In the genomic region with DNA sequence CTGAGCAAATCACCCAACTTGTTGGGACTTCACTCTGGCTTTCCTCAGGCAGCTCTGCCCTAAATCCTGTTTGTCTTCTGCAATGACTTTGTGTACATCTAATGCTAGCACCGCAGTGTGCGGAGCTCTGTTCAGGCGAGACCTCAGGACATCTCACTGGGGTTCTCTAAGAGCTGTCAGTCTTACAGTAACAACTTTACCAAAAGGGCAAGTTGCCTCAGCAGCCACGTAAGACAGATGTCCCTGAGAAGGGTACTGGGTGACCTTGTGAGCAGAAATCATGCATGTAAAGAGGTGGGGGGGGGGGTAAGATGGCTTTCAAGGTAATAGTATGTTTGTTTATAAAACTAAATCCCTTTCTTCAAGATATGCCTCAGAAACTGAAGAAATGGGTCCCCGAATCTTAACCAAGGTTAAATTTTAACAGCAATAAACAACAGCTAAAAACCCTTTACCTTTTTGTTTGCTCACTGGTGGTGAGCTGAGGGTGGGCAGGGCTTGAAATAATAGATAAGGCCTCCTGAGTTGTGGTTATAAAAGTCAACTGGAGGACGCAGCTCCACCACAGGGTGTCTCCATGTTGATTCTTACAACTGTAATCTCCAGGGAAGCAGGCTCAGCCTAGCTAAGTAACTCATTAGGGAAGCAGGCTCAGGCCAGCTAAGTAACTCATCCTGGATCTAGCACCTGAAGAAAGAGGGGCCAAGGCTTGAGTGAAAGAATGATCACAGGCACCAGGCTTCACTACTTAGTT, we compare ENCODE assay signal across 11 mouse cellular contexts. TPM values are rescaled to one million over a fixed set of nuclear protein-coding genes. Genes with fewer than 3 reads are reported as not detected.
DNase-seq lines count a peak whose midpoint lies in the region; ATAC-seq and TF ChIP-seq lines count a peak whose summit lies in the region.
"Had no signal": no experiment of that assay in that cellular context is flagged by ENCODE, and none has a peak within 500 bp of the region (broad histone marks: within the 10 kb centered on the region; RNA-seq: fewer than 3 reads in every experiment).

No protein-coding gene starts in this region.

- no peak for TF ChIP-seq EP300 in liver, postnatal 0 days (IDR thresholded peaks at IDR 0.05; ENCODE audit: low read depth)

- no peaks in the 10 kb centered on the region for H3K9me3 ChIP-seq in forebrain, embryonic 15.5 days
- H3K9me3 ChIP-seq in forebrain, embryonic 12.5 days = no peaks in the 10 kb centered on the region
- H3K9me3 ChIP-seq in limb, embryonic 12.5 days = no peaks in the 10 kb centered on the region
- no peaks in the 10 kb centered on the region for H3K9me3 ChIP-seq in limb, embryonic 10.5 days (replicated peaks)
- no peaks in the 10 kb centered on the region for H3K9me3 ChIP-seq in hindbrain, embryonic 11.5 days (ENCODE audit: control insufficient read depth, low read length)
- H3K9me3 ChIP-seq in liver, postnatal 0 days (ENCODE audit: low read length) = no peaks in the 10 kb centered on the region

- H3K27me3 ChIP-seq in forebrain, embryonic 15.5 days = no peaks in the 10 kb centered on the region
- no peaks in the 10 kb centered on the region for H3K27me3 ChIP-seq in forebrain, embryonic 12.5 days
- H3K27me3 ChIP-seq in limb, embryonic 12.5 days = no peaks in the 10 kb centered on the region
- no peaks in the 10 kb centered on the region for H3K27me3 ChIP-seq in limb, embryonic 10.5 days (ENCODE audit: low read depth, poor library complexity, severe bottlenecking)
- no peaks in the 10 kb centered on the region for H3K27me3 ChIP-seq in hindbrain, embryonic 11.5 days (ENCODE audit: control insufficient read depth, insufficient read depth, low read length)
- H3K27me3 ChIP-seq in liver, postnatal 0 days (ENCODE audit: insufficient read depth, low read length) = no peaks in the 10 kb centered on the region

- no peak for ATAC-seq in forebrain, embryonic 15.5 days (replicated peaks)
- ATAC-seq in forebrain, embryonic 12.5 days (ENCODE audit: low FRiP score) = no peak
- no peak for ATAC-seq in limb, embryonic 12.5 days (ENCODE audit: insufficient number of reproducible peaks, insufficient read depth, low FRiP score, low TSS enrichment, low read depth)
- no peak for ATAC-seq in hindbrain, embryonic 11.5 days (ENCODE audit: low FRiP score)
- peak; percentile 57 for ATAC-seq in liver, postnatal 0 days
- ATAC-seq in erythroid progenitor cell, adult 5-6 weeks (replicated peaks; ENCODE audit: low FRiP score, poor library complexity, severe bottlenecking) = no peak
- ATAC-seq: CD4-positive, CD25-positive, alpha-beta regulatory T cell, adult 4 months; forebrain, embryonic 16.5 days had no signal

- no peak overlapping the region for H3K9ac ChIP-seq in forebrain, embryonic 15.5 days (replicated peaks)
- no peak overlapping the region for H3K9ac ChIP-seq in forebrain, embryonic 12.5 days
- no peak overlapping the region for H3K9ac ChIP-seq in limb, embryonic 12.5 days (replicated peaks)
- no peak overlapping the region for H3K9ac ChIP-seq in hindbrain, embryonic 11.5 days (ENCODE audit: low read depth, low read length)
- H3K9ac ChIP-seq in liver, postnatal 0 days (replicated peaks) = no peak overlapping the region
- H3K9ac ChIP-seq: lung, embryonic 14.5 days had no signal

- no peak for TF ChIP-seq CTCF in liver, postnatal 0 days (IDR thresholded peaks at IDR 0.05; ENCODE audit: low read depth)

- H3K4me1 ChIP-seq in forebrain, embryonic 15.5 days = peaks cover 19% of the 10 kb centered on the region
- peaks cover 21% of the 10 kb centered on the region for H3K4me1 ChIP-seq in forebrain, embryonic 12.5 days
- H3K4me1 ChIP-seq in limb, embryonic 12.5 days (replicated peaks) = peaks cover 36% of the 10 kb centered on the region
- peaks cover 27% of the 10 kb centered on the region for H3K4me1 ChIP-seq in limb, embryonic 10.5 days
- peaks cover 4% of the 10 kb centered on the region for H3K4me1 ChIP-seq in hindbrain, embryonic 11.5 days (replicated peaks; ENCODE audit: control insufficient read depth, insufficient read depth, low read length)
- H3K4me1 ChIP-seq in liver, postnatal 0 days (ENCODE audit: insufficient read depth) = peaks cover 24% of the 10 kb centered on the region

- H3K4me2 ChIP-seq in forebrain, embryonic 15.5 days (replicated peaks) = no peak overlapping the region
- no peak overlapping the region for H3K4me2 ChIP-seq in forebrain, embryonic 12.5 days
- no peak overlapping the region for H3K4me2 ChIP-seq in limb, embryonic 12.5 days
- no peak overlapping the region for H3K4me2 ChIP-seq in hindbrain, embryonic 11.5 days (replicated peaks; ENCODE audit: low read depth, low read length)
- no peak overlapping the region for H3K4me2 ChIP-seq in liver, postnatal 0 days (ENCODE audit: low read depth, low read length)
- H3K4me2 ChIP-seq: lung, embryonic 14.5 days had no signal

- H3K4me3 ChIP-seq in forebrain, embryonic 15.5 days = no peak overlapping the region
- H3K4me3 ChIP-seq in forebrain, embryonic 12.5 days (replicated peaks) = no peak overlapping the region
- H3K4me3 ChIP-seq in limb, embryonic 12.5 days (replicated peaks) = no peak overlapping the region
- H3K4me3 ChIP-seq in limb, embryonic 10.5 days = no peak overlapping the region
- H3K4me3 ChIP-seq in hindbrain, embryonic 11.5 days (ENCODE audit: low read depth, low read length) = no peak overlapping the region
- no peak overlapping the region for H3K4me3 ChIP-seq in liver, postnatal 0 days (ENCODE audit: low read depth, low read length)

- no peaks in the 10 kb centered on the region for H3K36me3 ChIP-seq in forebrain, embryonic 15.5 days
- peaks cover 23% of the 10 kb centered on the region for H3K36me3 ChIP-seq in forebrain, embryonic 12.5 days (replicated peaks)
- peaks cover 37% of the 10 kb centered on the region for H3K36me3 ChIP-seq in limb, embryonic 12.5 days
- H3K36me3 ChIP-seq in limb, embryonic 10.5 days = peaks cover 68% of the 10 kb centered on the region
- 0 out of 2 replicates have a peak, but pooled peaks cover 4% of the 10 kb centered on the region for H3K36me3 ChIP-seq in hindbrain, embryonic 11.5 days (ENCODE audit: control insufficient read depth, insufficient read depth, low read length)
- H3K36me3 ChIP-seq in liver, postnatal 0 days (replicated peaks; ENCODE audit: insufficient read depth, low read length) = peaks cover 3% of the 10 kb centered on the region; the same call in 1 of the 2 replicates

- H3K27ac ChIP-seq in forebrain, embryonic 15.5 days (replicated peaks) = peak overlapping the region; percentile 28
- H3K27ac ChIP-seq in forebrain, embryonic 12.5 days = no peak overlapping the region
- H3K27ac ChIP-seq in limb, embryonic 12.5 days = 0 out of 2 replicates have a peak overlapping the region, but pooled peaks have one; percentile 19
- no peak overlapping the region for H3K27ac ChIP-seq in limb, embryonic 10.5 days
- H3K27ac ChIP-seq in hindbrain, embryonic 11.5 days (ENCODE audit: low read depth, low read length) = peak overlapping the region; percentile 17; the same call in 1 of the 2 replicates
- peak overlapping the region; percentile 57; the same call in 1 of the 2 replicates for H3K27ac ChIP-seq in liver, postnatal 0 days (ENCODE audit: low read depth)

- WGBS in forebrain, embryonic 15.5 days = 75% methylated on average over 6 of the region's 6 CpGs
- WGBS in forebrain, embryonic 12.5 days = 79% methylated on average over 6 of the region's 6 CpGs
- WGBS in limb, embryonic 12.5 days = 79% methylated on average over 6 of the region's 6 CpGs
- 81% methylated on average over 6 of the region's 6 CpGs for WGBS in limb, embryonic 10.5 days
- WGBS in hindbrain, embryonic 11.5 days = 64% methylated on average over 6 of the region's 6 CpGs
- 51% methylated on average over 6 of the region's 6 CpGs for WGBS in liver, postnatal 0 days (ENCODE audit: insufficient replicate concordance)

- no peak for DNase-seq in limb, embryonic 10.5 days (ENCODE audit: low spot score)
- DNase-seq in hindbrain, embryonic 11.5 days (ENCODE audit: low spot score) = no peak
- DNase-seq in liver, postnatal 0 days = no peak
- DNase-seq in urinary bladder, adult 18-20 months (ENCODE audit: low spot score in 2 of 2) = no peak

RNA-seq across cellular contexts. Expression of gene Smad1, which starts 38.4 kb away (rescaled TPM):
- 63.6 and 66.6 TPM in 2 replicates for polyA plus RNA-seq in forebrain, embryonic 15.5 days (2015; fragmentation: Nextera tagmentation; extraction: Ambion mirVana)
- polyA plus RNA-seq in forebrain, embryonic 12.5 days (2016; fragmentation: Nextera tagmentation; extraction: Ambion mirVana) = 63.7 and 63.8 TPM in 2 replicates
- polyA plus RNA-seq in limb, embryonic 12.5 days (2016; fragmentation: Nextera tagmentation; extraction: Ambion mirVana) = 46.3 and 52.8 TPM in 2 replicates
- polyA plus RNA-seq in limb, embryonic 10.5 days (2016; fragmentation: Nextera tagmentation; extraction: Ambion mirVana) = 37.0 and 39.6 TPM in 2 replicates
- 62.6 and 73.4 TPM in 2 replicates for polyA plus RNA-seq in hindbrain, embryonic 11.5 days (2014; fragmentation: Nextera tagmentation; extraction: Ambion mirVana)
- 8.0 and 9.6 TPM in 2 replicates for polyA plus RNA-seq in liver, postnatal 0 days (2015; fragmentation: Nextera tagmentation; extraction: Ambion mirVana)
- total RNA-seq in erythroid progenitor cell, adult 5-6 weeks (2015; ENCODE audit: low replicate concordance) = 1.1 TPM in 1 of 2 replicates, not detected in the other
- 1.2 TPM in 2 replicates for total RNA-seq in erythroid progenitor cell, adult 5-6 weeks (2017; ENCODE audit: low replicate concordance)

Comparison
In these comparisons a context has a peak if more than half of its experiments do, and no peak if none do; other contexts are left out.
1. H3K27ac ChIP-seq: peak in forebrain, embryonic 15.5 days (single experiment), limb, embryonic 12.5 days (single experiment), hindbrain, embryonic 11.5 days (single experiment) and liver, postnatal 0 days (single experiment); none in forebrain, embryonic 12.5 days (single experiment) and limb, embryonic 10.5 days (single experiment).